Mouse (Mus musculus): ENCODE measurements around the gene Babam2. TPM values are rescaled to one million over a fixed set of nuclear protein-coding genes. Genes with fewer than 3 reads are reported as not detected.

Babam2 gene
- polyA plus RNA-seq, 1 experiment from 2014 or later: 35.7 TPM

DNA sequence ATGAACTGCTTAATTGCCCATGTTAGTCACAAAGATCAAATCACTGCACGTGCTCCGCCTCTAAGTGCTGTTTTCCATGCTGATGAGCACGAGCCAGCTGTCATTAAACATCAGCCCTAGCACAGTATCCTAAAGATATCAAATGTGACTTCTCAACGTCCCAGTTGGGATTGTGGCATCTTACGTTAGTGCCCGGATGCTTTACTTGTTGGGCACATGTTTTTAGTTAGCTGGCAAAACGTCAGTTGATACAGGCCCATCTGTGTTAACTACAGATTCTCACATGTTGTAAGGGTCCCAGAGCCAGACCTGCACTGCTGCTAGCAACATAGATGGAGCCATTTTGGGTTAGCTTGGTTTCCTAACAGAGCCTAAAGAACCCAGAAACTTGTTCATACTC is 285.7 kb downstream of the Babam2 start:
- 75% methylated on average over 7 of the region's 7 CpGs for WGBS

DNA sequence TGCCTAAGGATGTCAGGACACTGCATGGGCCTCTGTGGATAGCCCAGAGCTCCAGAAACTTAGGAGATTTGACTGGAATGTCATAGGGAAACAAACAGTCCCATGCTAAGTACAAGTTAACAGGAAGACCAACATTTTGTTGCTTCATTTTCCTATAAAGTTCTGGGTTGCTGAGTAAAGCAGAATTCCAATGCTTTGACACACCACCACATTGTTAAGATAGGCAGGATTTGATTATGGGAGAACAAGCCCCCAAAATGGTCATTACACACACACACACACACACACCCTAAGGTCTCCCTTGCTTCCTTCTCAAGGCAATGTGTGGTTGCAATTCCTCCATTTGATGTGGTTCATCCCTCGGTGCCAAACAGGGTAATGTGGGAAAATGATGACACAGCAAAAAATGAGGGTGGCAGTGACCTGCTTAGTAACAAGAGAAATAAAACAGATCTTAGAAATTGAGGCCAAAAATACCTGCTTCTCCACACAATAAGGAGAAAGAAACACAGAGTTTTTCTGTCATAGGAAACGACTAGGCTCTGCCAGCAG is 286.4 kb downstream of the Babam2 start:
- WGBS: 88% methylated on average over 2 of the region's 2 CpGs
- Histone ChIP-seq H3K27me3 (ENCODE audit: low read depth, poor library complexity, severe bottlenecking) (no peaks in the 10 kb centered on the region), H3K27ac (no peak overlapping the region), H3K4me1 (peaks cover 3% of the 10 kb centered on the region; the same call in 1 of the 2 replicates), H3K9me3 (replicated peaks) (no peaks in the 10 kb centered on the region), H3K36me3 (no peaks in the 10 kb centered on the region), H3K4me3 (no peak overlapping the region)
- DNase-seq (ENCODE audit: low spot score): no peak

More for the DNA sequence above, 285.7 kb downstream of the Babam2 start:
- Histone ChIP-seq H3K27me3 (ENCODE audit: low read depth, poor library complexity, severe bottlenecking) (no peaks in the 10 kb centered on the region), H3K27ac (no peak overlapping the region), H3K9me3 (replicated peaks) (no peaks in the 10 kb centered on the region), H3K4me3 (no peak overlapping the region), H3K4me1 (peaks cover 3% of the 10 kb centered on the region; the same call in 1 of the 2 replicates), H3K36me3 (no peaks in the 10 kb centered on the region)
- DNase-seq (ENCODE audit: low spot score): no peak

DNA sequence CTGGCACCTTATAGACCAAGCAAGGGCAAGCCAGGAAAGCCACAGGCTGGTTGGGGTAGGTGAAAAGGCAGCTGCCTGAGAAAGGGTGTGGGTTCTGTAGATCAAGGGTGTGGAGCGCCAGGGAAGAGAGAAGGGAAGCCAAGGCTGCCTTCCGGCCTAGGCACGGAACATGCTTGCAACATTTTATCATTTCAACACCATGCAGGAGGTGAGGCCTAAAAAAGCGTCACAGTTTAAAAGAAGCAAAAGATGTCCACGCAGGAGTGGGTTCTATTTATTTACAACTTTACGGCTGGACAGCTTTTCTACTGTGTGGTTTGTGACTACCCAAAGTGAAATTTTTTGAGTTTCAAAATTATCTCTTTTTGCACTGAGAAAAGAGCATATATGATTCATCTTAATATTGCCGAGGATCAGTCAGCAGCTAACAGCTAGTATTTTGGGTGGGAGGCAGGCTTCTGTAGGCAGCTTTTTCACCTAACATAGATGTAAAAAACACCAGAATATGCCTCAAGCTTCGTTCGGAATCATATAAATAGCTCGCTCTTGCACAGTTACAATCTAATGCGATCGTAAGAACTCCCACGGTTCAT is 287.0 kb downstream of the Babam2 start:
- peaks cover 3% of the 10 kb centered on the region; the same call in 1 of the 2 replicates for H3K4me1 ChIP-seq
- H3K4me3 ChIP-seq: no peak overlapping the region
- no peaks in the 10 kb centered on the region for H3K27me3 ChIP-seq (ENCODE audit: low read depth, poor library complexity, severe bottlenecking)
- H3K36me3 ChIP-seq: no peaks in the 10 kb centered on the region
- H3K9me3 ChIP-seq (replicated peaks): no peaks in the 10 kb centered on the region
- 92% methylated on average over 13 of the region's 13 CpGs for WGBS
- H3K27ac ChIP-seq: no peak overlapping the region
- no peak for DNase-seq (ENCODE audit: low spot score)

DNA sequence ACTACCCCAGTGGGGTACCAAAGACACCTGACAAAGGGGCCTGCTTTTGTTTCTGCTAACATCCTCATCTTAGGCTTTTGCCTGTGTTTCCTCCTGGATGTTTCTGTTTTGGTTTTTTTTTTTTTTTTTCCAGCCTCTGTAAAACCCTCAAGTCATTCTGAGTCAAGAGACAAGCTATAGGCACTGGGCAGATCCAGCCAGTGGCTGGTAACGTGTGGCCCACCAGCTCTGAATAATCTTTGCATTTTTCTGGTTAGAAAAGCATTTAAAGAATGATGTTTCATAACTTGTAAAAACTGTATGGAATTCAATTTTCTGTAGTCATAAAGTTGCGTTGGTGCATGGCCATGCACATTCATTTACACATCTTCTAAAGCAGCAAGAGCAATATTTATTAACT is 287.5 kb downstream of the Babam2 start:
- DNase-seq (ENCODE audit: low spot score): no peak
- peaks cover 3% of the 10 kb centered on the region; the same call in 1 of the 2 replicates for H3K4me1 ChIP-seq
- H3K36me3 ChIP-seq: no peaks in the 10 kb centered on the region
- no peaks in the 10 kb centered on the region for H3K9me3 ChIP-seq (replicated peaks)
- no peaks in the 10 kb centered on the region for H3K27me3 ChIP-seq (ENCODE audit: low read depth, poor library complexity, severe bottlenecking)
- H3K27ac ChIP-seq: no peak overlapping the region
- H3K4me3 ChIP-seq: no peak overlapping the region
- 88% methylated on average over 2 of the region's 2 CpGs for whole genome bisulfite sequencing

DNA sequence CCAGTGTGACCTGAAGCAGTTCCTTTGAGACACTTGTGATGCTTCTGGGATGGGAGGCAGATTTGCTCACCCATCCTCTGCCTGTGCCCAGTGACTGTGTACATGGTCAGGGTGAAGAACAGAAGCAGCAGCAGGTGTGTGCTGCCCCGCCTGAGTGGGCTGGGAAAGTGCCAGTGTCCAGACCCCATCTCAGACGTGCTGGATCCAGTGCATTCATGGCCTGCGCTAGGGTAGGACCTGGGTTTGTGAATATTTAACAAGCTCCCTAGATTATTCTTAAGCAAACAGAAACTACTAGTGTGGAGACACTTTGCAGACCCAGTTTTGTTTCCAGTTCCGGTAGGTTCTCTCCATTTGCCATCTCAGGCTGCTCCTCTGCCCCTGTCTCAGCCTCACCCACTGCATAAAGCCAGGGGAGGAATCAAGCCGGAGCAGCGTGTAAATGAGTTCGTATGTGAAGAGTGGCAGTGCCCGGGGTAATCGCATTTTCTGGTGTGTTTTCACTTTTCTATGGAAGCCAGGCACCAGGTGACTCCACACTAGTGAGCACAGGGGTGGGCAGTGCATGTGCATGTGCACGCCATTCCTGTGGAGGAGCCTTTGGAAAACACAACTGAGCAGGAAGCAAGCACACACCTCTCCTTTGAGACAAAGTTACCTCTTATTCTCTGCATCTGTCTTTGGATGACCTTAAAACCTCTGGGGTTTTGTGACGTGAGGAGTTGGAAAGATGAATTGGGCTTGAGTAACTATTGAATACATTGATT is 290.2 kb downstream of the Babam2 start:
- Histone ChIP-seq H3K27ac (no peak overlapping the region), H3K4me1 (no peaks in the 10 kb centered on the region), H3K36me3 (no peaks in the 10 kb centered on the region), H3K27me3 (ENCODE audit: low read depth, poor library complexity, severe bottlenecking) (no peaks in the 10 kb centered on the region), H3K4me3 (no peak overlapping the region), H3K9me3 (replicated peaks) (no peaks in the 10 kb centered on the region)
- DNase-seq (ENCODE audit: low spot score): no peak
- 91% methylated on average over 11 of the region's 11 CpGs for WGBS

DNA sequence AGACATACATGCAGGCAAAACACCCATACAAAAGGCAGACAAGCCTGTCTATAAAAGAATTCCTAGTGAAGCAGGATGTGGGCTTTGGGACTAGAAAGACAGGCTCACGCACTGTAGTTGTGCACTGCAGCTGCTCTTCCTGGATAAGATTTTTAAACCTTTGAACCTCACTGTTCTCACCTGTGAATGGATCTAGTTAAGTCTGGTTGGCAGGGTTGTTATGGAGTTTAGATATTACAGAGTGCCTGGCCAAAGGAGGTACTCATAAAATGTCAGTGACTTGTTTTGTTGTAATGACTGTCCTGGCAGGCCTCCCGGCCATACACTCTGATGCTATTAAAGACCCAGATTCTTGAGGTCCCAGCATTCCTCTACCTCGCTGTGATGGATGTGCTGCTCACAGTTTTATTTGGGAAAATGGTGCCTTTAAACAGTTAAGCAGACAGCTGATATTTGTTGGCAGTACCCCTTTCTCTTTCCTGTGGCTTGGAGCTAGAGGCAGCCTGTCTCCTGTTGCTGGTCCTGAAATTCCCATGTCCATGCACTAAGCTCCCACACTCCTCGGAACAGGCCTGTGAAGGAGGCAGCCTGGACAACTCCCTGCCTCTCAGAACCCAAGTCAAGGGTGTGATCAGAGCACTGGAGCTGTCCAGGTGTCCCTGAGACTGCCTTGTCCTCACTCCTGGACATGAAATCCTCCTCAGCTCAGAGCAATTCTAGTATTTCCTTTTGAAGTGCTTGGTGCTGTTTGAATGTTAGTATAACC is 299.9 kb downstream of the Babam2 start:
- no peak for DNase-seq (ENCODE audit: low spot score)
- WGBS: 64% methylated on average over 4 of the region's 4 CpGs
- H3K4me3 ChIP-seq: no peak overlapping the region

DNA sequence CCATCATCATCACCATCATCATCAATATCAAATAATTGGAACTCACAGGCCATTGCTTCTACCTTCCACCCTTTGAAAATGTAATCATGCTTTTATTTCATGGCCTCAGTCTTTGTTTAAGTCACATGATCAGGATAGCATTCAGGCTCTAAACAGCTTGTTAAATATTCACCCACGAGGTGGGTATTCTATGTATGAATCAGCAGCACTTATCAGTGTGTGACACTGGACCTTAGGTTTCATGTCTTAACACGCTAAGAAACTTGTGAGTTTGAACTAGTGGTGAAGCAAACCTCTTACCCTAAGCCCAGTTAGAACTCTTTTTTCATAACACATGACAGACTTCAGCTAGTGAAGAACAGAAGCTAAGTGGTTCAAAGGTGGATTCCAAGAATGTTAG is 301.3 kb downstream of the Babam2 start:
- no peaks in the 10 kb centered on the region for H3K27me3 ChIP-seq (ENCODE audit: low read depth, poor library complexity, severe bottlenecking)
- no peaks in the 10 kb centered on the region for H3K36me3 ChIP-seq
- H3K27ac ChIP-seq: no peak overlapping the region
- no peak overlapping the region for H3K4me3 ChIP-seq
- H3K9me3 ChIP-seq (replicated peaks): no peaks in the 10 kb centered on the region
- 0 out of 2 replicates have a peak, but pooled peaks cover 3% of the 10 kb centered on the region for H3K4me1 ChIP-seq
- DNase-seq (ENCODE audit: low spot score): no peak
- 90% methylated on average over 2 of the region's 2 CpGs for WGBS

More for the DNA sequence above, 299.9 kb downstream of the Babam2 start:
- no peaks in the 10 kb centered on the region for H3K9me3 ChIP-seq (replicated peaks)
- H3K4me1 ChIP-seq: 0 out of 2 replicates have a peak, but pooled peaks cover 3% of the 10 kb centered on the region
- no peak overlapping the region for H3K27ac ChIP-seq
- H3K27me3 ChIP-seq (ENCODE audit: low read depth, poor library complexity, severe bottlenecking): no peaks in the 10 kb centered on the region
- H3K36me3 ChIP-seq: no peaks in the 10 kb centered on the region

DNA sequence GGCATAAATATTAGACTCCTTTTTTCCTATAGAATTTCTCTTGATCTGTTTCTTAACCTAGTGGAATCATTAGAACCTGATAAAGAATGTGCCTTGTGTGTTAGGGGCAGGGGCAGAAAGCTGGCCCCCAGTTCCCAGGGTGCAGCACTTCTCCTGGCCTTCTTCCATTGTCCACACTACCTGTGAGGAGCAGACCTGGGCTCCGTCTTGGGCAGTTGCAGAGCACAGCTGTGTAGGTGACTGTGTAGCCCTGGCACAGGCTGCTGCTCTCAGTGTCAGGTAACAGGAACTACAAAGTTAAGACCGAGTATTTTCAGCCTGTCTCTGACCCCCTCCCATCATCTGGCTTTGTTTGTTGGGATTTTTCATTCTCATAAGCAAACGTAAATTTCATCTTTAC is 302.6 kb downstream of the Babam2 start:
- Histone ChIP-seq H3K9me3 (replicated peaks) (no peaks in the 10 kb centered on the region), H3K4me1 (0 out of 2 replicates have a peak, but pooled peaks cover 3% of the 10 kb centered on the region), H3K36me3 (no peaks in the 10 kb centered on the region), H3K27me3 (ENCODE audit: low read depth, poor library complexity, severe bottlenecking) (no peaks in the 10 kb centered on the region), H3K4me3 (no peak overlapping the region), H3K27ac (no peak overlapping the region)
- DNase-seq (ENCODE audit: low spot score): no peak
- WGBS: 65% methylated on average over 3 of the region's 3 CpGs

DNA sequence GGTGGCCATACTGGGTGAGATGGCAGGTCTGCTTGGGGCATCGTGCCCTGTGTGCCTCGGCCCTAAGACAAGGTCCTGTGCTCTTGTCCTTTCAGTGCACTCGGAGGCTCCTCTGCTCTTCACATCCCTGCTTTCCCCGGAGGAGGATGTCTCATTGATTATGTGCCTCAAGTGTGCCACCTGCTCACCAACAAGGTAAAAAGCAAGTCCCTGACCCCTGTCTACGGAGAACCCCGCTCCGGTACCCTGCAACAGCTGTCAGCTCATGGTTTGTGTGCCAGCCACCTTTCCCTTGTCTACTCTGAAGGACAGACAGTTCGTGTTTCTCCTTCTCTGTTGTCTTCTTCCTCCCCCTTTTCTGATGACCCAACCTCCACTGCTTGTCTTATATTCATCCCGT is 303.8 kb downstream of the Babam2 start:
- Histone ChIP-seq H3K27ac (no peak overlapping the region), H3K27me3 (ENCODE audit: low read depth, poor library complexity, severe bottlenecking) (no peaks in the 10 kb centered on the region), H3K9me3 (replicated peaks) (no peaks in the 10 kb centered on the region), H3K36me3 (no peaks in the 10 kb centered on the region), H3K4me1 (0 out of 2 replicates have a peak, but pooled peaks cover 3% of the 10 kb centered on the region), H3K4me3 (no peak overlapping the region)
- no peak for DNase-seq (ENCODE audit: low spot score)
- WGBS: 83% methylated on average over 9 of the region's 9 CpGs

DNA sequence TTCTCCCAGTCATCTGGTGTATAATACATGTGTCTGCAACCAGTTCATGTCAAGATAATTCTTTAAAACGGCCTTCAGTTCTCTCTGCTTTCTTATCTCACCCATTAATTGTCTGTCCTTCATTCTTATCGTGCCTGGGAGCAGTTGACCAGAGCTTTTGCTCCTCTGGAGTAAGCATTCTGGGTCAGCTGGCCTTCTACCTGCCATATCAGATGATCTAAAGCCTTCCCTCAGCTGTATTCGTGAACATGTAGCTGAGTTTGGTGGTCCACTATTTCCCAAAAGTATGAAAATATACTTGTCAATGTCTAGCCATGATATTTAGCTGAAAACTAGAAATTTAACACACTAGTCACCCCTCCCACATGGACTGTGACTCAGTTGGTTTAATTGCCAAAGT is 304.3 kb downstream of the Babam2 start:
- no peaks in the 10 kb centered on the region for H3K36me3 ChIP-seq
- WGBS: 61% methylated on average over 3 of the region's 3 CpGs
- no peak for DNase-seq (ENCODE audit: low spot score)
- no peak overlapping the region for H3K4me3 ChIP-seq
- 0 out of 2 replicates have a peak, but pooled peaks cover 3% of the 10 kb centered on the region for H3K4me1 ChIP-seq
- H3K27ac ChIP-seq: no peak overlapping the region
- H3K9me3 ChIP-seq (replicated peaks): no peaks in the 10 kb centered on the region
- H3K27me3 ChIP-seq (ENCODE audit: low read depth, poor library complexity, severe bottlenecking): no peaks in the 10 kb centered on the region

DNA sequence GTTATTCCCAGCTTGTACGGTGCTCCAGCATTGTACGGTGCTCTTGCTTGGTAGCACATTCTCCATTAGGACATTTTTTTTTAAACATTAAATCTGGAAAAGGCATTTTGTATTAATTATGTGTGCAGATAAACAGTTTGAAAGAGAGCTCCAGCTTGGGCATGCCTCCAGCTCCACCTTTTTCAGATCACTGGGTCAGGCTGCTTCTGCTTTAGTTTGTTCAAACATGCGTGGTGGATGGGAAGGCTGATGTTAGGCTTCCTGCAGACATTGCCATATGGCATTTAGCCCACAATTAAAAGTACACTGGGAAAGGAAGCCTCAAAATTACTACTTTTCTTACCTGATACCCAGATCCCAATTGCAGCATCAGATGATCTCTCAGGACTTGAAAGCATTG is 310.9 kb downstream of the Babam2 start:
- Histone ChIP-seq H3K27me3 (ENCODE audit: low read depth, poor library complexity, severe bottlenecking) (no peaks in the 10 kb centered on the region), H3K4me1 (no peaks in the 10 kb centered on the region), H3K4me3 (no peak overlapping the region), H3K27ac (no peak overlapping the region), H3K9me3 (replicated peaks) (no peaks in the 10 kb centered on the region), H3K36me3 (no peaks in the 10 kb centered on the region)
- DNase-seq (ENCODE audit: low spot score): no peak
- WGBS: 88% methylated on average over 3 of the region's 3 CpGs

DNA sequence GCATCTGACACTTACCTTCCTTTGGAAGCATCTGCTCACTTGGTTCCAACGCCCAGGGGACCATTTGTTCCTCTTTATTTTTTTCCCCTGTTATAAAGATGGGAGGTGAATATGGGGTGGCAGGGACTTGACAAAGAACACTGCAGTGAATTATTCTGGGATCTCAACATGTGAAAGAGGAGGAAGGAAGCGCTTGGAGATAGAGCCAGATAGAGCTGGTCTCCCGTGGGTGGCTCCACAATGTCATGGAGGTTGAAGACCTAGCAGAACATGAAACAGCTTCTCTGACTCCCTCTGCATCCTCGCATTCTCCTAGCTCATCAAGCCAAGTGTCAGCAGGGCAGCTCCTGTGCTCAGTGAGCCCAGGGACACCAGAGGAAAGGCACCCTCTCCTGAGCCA is 312.6 kb downstream of the Babam2 start:
- DNase-seq (ENCODE audit: low spot score): no peak
- Histone ChIP-seq H3K27ac (no peak overlapping the region), H3K4me1 (no peaks in the 10 kb centered on the region), H3K36me3 (no peaks in the 10 kb centered on the region), H3K9me3 (replicated peaks) (no peaks in the 10 kb centered on the region), H3K27me3 (ENCODE audit: low read depth, poor library complexity, severe bottlenecking) (no peaks in the 10 kb centered on the region), H3K4me3 (no peak overlapping the region)
- WGBS: 81% methylated on average over 4 of the region's 4 CpGs

DNA sequence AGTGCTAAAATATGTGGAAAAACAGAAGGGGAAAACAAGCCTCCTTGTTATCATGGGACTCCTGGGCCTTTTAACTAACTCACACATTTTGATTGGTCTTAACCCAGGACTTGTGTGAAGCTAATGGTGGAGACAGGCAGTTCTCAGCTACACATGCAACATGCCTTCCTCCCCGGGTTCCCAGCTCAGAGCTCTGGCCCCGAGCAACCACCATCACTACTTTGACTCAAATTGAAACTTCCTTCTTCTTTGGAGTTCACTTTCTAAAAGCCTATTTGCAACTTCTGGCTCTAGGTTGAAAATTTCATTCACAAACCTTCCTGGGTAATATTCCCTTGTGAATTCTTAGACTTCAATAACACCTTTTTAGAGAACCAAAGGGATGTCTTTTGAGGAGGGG is 315.6 kb downstream of the Babam2 start:
- H3K27ac ChIP-seq: no peak overlapping the region
- 89% methylated on average over 2 of the region's 2 CpGs for WGBS
- no peak for DNase-seq (ENCODE audit: low spot score)
- H3K36me3 ChIP-seq: no peaks in the 10 kb centered on the region
- no peak overlapping the region for H3K4me3 ChIP-seq
- no peaks in the 10 kb centered on the region for H3K9me3 ChIP-seq (replicated peaks)
- H3K27me3 ChIP-seq (ENCODE audit: low read depth, poor library complexity, severe bottlenecking): no peaks in the 10 kb centered on the region
- no peaks in the 10 kb centered on the region for H3K4me1 ChIP-seq

Measured in limb, embryonic 10.5 days (tissue).